Mouse (Mus musculus): ENCODE data around the gene Tle3.

DNA sequence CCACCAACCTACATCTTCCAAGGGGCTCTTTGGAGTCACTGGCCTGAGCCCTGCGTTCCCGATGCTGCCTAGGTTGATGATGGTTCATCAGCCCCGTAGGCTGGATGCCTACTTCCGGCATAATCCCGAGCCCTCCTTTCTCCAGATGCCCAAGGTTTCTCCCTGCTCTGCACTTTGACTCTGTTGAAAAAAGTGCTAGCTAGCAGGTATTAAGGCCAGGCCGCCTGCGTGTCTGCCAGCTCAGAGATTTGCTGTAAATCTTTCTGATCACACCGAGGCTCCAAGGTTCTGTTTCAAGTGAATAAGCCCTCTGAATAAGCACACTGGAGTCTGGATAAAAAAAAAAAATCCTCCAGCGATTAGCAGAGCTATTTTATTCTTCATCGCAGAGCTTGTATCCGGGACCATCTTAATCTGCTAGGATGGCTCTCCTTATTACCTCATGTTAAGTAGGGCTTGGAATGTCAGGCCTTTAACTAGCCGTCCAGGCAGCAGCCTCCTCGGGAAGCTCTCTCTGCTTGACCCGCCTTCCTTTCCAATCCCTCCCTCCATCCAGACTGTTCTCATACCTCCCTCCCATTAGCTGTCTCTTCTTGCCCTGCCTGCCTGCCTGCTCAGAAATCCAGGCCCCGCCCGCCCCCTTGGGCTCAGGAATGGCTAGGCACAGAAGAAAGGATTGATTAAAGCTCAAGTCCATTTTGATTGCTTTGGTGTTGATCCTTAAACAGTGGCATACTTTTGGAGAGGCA, 31.9 kb downstream of the Tle3 start:
- TF ChIP-seq HCFC1 (IDR thresholded peaks at IDR 0.05; ENCODE audit: borderline replicate concordance, insufficient read depth, low read length) (no peak), CHD2 (IDR thresholded peaks at IDR 0.05; ENCODE audit: low read depth, low read length) (no peak), MAFK (IDR thresholded peaks at IDR 0.05; ENCODE audit: insufficient read depth, low read depth, low read length) (no peak), ZNF384 (IDR thresholded peaks at IDR 0.05; ENCODE audit: low read depth, low read length) (no peak), ZC3H11A (IDR thresholded peaks at IDR 0.05; ENCODE audit: borderline replicate concordance, low read depth, low read length) (no peak)

Measured in ES-E14 (cell line).